Mouse (Mus musculus) naive thymus-derived CD4-positive, alpha-beta T cell, adult 2 months (primary cell): ENCODE results near the gene Rnf146.

Experiments used
- DNase-seq: peaks from one replicate; pipeline ENCODE4 v3.0.0-alpha.2; 2011; ENCODE audit warnings: low read depth

Gene Rnf146

DNA sequence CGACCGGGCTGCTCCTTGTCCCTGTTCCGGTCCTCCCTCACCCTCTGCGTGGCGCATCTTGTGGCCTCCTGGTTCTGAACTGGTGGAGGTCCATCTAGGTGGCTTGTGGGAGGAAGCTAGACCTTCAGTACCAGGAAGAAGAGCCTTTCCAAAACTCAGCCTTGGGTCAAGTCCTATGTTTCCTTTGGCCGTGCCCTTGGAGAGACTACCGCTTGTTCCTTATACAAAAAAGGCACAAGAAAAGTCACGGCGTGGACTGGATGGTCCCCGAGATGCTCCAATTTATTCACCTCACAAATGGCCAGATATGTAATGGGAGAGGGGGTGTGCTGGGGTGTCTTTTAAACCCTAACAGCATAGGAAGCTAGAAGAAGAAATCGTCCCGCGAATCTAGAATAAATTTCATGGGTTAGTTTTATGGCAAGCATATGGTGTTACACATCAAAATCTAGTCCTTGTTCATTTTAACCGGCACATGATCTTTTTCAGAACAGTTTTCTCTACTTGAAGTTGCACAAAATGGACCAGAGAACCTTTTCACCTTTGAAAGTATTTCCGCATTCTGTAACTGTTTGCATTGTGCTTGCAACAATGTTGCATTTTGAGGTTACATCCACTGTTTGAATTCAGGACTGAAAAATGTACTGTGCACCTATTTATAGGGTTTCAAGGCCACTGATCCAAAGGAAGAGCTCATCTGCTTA lies at the start of gene Rnf146:
TSS of gene Rnf146 (minus strand) at position 246 of the 704 bp plus-strand sequence.
- no peak for DNase-seq

DNA sequence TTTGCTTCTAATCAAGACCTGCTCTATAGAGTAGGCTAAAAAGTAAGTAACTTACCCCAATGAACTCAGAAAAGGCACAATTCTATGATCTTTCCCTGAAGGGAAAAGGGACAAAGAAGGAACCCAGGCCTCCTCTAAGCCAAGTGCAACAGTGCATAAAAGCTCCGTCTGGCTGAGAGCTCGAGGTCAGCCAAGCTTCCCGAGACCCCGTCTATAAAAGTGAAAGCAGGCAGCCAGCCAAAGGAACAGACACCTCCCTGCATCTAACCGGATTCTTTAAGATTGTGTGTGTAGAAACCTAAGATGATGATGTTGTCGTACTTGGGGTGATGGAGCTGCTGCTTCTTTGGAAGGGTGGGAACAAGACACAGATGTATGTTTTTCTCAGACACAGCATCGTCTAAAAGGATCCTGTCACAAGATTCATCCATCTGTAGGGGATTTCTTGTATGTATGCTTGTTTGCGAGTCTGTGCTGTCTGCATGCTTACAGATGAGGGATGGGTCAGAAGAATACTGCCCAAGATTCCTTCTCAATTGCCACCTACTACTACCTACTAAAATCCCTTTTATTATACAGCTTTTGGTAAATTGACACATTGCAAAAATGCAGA lies 40.5 kb upstream of the Rnf146 start:
- no peak for DNase-seq

DNA sequence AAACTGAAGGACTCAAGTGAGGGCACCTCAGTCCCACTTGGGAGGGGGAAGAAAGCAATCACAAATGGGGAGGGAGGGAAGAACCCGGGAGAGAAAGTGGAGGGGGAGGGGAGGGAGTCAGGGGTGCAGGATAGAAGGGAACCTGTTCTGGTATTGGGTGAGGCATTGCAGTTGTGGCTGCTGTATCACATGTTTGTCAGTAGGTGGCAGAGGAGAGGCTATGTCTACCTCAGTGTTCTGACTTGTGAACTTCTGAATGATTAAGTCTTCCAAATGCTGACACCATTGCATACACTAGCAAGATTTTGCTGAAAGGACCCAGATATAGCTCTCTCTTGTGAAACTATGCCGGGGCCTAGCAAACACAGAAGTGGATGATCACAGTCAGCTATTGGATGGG lies 32.6 kb upstream of the Rnf146 start:
- peak; percentile 5 for DNase-seq

DNA sequence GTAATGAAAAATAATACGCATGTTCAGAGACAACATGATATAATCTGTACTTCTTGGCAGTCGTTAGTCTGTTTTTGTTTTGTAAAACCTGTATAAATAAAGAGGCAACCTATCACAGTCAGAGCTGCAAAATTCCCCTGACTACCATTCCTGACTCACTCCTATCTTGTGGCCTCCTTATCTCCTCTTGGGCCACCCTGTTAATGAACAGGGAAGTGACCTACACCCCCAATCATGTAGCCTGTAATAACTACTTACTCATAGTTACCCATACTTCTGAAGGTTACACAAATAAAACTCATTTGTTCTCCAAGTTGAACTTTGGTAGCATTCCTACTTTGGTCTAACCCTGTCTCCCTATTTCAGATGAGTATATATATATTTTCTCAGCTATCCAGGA lies 19.3 kb upstream of the Rnf146 start:
- DNase-seq: no peak

DNA sequence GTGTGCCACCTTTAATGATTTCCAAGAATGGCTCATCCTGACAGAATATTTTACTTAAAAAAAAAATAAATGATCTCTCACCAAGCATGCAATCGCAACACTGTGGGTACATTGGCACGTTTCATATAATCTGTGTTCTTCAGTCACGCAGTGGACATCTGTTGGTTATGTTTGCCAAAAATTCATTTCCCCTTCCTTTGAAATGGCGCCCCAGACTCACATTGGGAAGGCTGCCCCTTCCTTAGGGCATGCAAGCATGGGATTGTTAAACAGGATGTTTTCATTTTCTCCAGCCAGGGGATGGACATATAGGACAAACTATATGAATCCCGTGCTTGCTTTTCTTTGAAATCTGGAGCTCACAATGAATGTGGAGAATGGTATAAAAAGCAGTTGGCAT lies 11.8 kb upstream of the Rnf146 start:
- DNase-seq: no peak

DNA sequence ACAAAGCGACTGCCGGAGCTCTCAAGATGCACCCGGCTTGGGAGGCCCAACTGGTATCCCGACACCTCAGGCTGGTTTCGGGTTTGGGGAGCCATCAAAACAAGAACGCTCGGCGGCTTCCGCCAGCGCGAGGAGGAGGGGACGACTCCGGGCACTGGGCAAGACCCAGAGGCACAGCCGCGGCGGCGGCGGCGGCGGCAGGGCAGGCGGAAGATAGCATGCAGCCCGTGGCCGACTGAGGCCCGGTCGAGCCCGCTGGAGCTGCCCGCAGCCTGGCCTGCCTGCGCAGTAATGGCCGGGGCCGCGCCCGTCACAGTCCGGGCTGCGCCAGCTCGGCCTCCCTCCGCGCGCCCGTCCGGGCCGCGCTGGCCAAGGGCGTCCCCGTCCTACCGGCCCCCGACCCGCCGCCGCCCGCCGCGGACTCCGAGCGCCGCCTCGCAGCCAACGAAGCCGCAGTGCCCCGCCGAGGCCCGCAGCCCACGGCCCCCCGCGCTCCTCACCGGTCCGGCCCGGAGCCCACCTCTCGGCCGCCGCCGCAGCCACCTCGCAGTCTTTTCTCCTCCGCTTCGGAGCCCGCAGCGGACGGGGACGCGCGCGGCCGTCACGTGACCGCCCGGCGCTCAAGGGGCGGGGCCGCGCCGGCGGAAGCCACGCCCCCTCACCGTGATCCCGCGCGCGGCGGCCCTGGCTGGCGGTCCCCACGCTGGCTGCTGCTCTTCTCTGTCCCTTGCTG lies 612 bp downstream of the Rnf146 start:
- peak; percentile 88 for DNase-seq

DNA sequence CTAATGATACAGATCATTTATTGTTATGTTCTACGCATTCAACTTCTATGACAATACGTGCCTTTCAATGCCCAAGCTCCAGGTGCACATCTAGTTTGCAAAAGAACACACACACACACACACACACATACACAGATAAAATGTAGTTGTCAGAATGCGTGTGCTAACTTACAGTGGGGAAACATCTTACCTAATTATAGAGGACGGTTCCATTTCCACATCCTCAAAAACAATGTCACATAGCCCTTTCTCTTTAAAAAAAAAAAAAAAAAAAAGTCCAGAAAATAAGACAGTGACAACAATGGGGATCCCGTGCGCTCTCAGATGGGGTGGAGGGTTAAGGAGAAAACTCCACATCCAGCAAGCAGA lies 1.2 kb downstream of the Rnf146 start:
- no peak for DNase-seq

DNA sequence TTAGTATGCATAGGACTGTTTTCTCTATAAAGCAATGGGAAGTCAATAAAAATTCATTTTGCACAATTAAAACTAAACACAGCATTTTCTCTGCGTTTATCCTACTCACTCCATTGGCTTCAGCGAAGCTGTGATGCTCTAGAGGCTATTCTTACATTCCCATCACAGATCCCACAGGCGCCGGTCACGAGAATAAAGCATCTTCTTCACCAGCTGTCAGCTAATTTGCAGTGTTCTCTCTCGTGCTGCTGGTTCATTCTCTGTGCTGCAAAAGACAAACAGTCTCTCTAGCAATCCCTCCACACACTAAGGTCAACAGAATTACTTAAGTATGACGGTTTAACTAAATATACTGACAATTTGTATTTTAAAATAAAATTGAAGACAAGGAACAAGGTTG lies 8.1 kb downstream of the Rnf146 start:
- DNase-seq: no peak

DNA sequence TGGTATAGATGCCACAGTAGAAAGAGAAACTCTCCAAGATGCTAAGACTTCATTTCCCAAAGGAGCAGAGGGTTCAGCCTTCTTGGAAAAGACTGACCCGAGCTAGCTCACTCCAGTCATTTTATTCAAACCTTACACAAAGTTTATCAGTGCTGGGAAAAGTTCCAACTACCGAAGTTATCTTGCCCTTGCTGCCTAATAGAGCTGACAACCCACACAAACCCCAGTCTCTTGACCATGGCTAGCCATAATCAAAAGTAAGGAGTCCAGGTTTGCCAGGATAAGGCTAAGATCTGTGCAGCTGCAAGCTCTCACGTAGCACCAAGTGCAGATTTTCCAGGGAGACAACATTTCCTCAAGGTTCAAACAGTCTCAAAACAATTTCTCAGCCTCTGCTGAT lies 9.7 kb downstream of the Rnf146 start:
- no peak for DNase-seq

DNA sequence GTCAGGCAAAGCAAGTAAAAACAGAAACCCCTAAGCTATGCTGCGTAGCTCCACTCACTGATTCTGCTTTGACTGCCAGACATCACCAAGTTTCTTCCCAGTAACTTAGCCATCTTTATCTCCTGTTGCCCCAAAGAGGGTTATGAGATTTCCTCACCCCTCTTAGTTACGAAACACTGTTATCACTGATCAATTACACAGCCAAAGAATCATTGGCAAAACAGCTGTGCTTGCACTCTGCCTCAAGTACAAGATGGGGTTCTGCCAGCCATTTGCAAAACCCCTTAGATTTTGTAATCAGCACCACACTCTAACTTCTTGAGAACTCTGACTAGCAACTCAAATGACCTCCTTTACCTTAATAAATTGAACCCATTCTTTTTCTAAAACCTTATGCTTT lies 10.8 kb downstream of the Rnf146 start:
- DNase-seq: no peak

DNA sequence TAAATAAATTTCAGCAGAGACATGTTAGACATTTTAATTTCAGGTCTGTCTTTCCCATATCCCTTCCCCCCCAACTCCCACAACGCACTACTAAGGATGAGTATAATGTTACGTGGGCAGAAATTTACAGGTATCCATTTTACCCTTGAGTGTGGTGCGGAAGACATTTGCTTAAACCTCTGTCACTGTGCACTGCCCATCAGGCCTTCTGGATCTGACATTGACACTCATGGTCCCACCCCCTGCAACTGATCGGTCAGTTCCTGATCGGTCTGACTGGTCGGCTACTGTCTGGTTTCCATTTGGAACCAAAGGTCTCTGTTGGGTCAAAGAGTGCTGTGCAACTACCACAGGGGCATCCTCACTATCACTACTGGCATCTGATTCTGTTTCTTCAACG lies 15.6 kb downstream of the Rnf146 start:
- no peak for DNase-seq

DNA sequence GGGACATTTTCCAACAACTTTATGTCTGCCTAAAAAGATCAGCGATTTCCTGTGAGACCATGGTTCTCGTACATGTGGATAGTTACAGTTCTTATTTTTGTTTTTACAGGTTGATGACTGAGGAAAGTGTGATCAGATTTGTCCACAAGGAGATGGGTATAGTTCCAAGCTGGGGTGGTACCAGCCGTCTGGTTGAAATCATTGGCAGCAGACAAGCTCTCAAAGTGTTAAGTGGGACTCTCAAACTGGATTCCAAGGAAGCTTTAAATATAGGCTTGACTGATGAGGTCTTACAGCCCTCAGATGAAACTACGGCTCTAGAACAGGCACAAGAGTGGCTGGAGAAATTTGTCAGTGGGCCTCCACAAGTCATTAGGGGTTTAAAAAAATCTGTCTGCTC lies 18.0 kb downstream of the Rnf146 start:
- no peak for DNase-seq

DNA sequence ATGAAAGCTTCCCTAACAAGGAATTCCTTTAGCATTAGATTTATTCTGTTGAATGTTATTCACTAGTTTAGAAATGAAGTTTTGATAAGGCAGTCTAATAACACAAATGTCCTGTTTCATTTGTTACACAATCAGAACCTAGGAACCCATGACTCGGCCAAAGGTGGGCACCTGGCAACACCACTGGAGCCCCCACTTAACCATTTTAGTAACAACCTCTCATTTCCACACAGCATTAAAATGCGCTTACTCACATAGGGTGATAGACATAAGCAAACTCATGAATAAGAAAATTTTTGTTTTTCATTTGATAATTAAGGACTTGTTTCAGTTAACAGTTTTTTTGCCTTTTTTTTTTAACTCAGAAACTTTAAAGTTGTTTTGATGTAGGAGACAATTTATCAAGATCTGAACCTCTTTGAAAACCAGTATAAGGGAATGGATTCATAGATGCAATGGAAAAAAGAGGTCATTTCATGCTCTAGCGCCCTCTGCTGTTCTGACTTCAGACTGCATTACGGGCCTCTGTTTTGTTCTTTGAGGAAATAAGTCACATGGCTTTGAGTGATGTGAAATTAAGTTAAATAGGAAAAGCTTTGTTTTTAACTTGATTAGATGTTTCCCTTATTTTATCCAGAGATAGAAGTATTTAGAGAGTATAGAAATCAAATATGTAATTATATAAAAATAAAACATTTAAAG lies 23.7 kb downstream of the Rnf146 start:
- DNase-seq: peak; percentile 92

DNA sequence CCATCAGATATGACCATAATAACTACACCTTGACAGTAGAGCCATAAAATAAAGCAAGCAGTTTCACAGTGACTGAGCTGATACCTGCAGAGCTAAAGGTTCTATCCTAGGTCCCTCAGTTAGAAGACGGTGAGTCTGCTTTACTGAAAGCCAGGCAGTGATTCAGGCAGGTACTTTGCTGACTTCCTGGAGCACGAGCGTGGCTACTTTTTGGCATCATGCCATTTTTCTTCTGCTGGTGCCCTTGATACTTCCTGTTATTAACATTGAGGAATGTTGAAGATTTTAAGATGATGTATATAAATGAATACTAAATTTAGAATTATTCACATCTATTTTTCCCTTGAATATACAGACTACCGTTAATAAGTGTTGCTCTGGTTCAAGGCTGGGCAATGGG lies 28.4 kb downstream of the Rnf146 start:
- DNase-seq: no peak

DNA sequence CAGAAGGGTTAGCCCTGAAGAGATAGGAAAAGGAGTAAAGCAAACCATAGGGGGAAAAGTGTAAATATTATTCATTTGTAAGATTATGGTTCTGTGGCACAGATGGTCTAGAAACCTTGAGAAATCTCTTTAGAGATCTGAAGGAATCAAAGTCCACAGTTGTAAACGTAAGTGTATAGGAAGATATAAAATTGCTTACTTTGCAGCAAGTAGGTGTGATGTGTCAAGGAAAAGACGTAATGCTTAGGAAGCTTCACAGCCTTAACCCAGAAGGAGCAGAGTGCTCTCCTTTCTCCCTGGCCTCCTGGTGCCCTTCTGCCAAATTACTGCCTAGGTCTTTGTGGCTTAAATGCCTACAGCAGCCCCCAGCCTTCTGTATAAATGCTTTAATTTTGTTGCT lies 37.4 kb downstream of the Rnf146 start:
- DNase-seq: no peak

DNA sequence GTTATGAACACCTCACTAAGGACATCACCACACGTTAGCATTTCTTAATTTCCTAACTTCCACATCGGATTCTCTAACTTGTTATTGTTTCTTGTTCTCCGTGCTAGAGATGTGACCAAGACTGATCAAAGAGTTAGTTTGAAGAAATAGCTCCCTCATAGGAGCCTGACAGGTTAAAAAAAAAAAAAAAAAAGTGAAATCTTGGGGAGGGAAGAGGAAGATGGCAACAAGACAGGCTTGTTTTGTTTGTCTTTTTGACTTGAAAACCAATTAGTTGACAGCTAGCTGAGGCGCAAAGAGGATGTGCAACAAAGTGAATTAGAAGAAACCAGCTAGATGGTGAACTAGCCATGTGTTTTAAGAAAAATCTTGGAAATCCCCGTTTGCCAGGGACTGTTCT lies 48.3 kb downstream of the Rnf146 start:
- no peak for DNase-seq

DNA sequence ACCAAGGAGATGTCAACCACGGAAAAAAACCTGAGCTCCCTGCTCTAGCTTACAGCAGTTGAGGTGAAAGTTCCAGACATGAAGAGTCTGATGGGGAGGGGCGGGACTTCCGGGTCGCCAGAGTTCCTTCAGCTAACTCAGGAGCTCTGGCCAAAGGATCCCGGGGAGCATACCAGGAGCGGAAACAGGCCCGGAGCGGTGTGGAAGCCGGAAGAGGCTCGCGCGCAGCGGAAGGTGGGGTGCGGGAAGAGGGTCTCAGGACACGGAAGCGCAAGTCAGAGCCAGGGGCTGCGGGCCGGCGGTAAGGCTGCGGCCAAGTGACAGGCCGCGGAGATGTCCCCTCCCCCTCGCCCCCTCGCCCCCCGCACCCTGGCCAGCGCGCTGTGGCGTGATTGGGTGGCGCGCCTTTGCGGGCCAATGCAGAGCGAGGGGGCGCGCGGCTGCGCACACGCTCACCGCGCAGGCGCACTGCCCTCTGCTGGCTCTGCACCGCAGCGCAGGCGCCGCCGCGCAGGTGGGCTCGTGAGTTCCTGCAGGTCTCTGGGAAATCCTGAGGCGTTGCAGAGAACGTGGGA lies 49.1 kb downstream of the Rnf146 start, which contains the start of gene Echdc1:
TSS of gene Echdc1 (plus strand) at position 103 of the 575 bp plus-strand sequence.
- DNase-seq: peak; percentile 92

DNA sequence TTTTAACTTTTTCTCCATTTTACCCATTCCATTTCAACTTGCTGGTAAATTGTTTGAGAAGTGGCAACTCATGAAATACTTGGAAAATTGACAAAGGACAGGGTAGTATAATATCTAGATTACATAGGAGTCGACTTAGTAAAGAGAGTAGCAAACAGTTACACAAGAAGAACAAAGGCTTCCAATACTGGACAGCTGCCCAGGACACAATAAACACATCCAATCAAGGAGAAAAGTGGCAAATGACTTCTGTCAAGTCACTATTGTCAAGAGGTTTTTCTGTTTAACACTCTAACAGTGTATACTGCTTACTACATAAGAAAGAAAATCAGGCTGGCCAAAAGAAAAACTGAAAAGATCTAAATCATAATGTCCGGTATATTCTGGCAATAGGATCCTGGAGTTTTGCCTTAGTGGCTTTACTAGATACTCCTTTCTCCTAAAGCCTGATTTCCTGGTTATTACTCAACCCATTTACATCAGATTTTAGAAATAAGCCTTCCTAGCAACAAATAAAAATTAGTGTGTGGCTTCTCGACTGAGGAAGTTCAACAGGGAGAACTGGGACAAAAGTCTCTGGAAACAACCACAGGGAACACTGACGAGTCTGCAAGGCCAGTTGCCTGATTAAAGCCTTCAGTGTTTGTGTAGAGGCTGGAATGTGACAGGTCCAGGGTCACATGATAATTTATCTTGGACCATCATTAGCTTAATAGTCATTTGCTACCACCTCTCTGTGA lies 50.6 kb downstream of the Rnf146 start:
- no peak for DNase-seq

DNA sequence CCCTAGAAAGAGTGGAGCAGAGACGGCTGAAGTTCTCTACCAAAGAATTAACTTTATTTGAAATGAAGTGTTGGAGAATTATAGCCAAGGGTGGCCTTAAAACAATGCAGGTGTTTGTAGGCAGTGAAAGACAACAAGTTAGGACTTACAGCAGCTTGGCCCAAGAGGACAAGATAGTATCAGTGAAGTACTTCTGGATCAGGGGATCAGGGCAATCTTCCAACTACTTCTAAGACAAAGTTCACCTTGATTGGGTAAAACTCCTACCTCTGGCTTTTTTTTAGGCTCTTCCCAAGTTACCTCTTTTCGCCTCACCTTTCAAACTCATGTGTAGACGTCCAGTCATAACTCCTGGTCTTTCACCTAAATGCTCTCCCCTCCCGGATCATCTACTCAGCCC lies 60.0 kb downstream of the Rnf146 start:
- no peak for DNase-seq
